ENCODE assay signal across 8 mouse cellular contexts in the genomic region with DNA sequence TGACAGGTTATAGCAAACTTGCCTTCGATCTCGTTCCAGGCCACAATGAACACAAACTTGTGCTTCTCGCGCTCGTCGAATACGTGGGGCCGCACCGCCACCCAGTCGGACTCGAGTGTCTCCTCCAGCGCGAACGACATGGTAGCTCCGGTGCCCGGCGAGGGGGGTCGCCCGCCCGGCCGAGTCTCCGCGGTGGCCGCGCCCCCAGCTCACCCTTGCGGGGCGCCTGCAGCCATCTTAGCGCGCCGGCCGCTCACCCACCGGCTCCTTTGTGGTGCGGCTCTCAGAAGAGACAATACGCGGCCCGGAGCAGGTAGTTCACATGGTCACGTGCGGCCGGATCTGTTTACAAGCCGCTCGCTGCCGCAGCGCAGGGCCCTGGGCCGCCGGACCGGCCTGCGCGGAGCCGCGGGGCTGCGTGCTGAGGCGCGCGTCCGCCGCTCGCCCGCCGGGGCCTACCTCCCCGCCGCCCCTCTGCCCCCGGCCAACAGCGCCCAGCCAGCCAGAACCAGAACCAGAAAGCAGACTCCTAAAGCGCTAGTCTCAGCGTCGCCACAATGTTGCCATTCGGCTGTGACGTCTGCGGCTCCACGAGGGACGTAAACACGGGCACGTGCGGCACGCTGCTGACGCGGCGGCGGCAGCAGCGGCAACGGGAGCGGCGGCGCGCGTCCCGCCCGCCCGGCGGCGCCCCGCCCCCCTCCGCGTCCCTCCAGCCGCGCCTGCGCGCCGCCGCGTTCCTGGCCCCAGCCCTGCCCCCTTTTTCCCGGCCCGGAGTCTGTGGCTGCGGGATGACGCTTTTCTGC. TPM values are rescaled to one million over a fixed set of nuclear protein-coding genes. Genes with fewer than 3 reads are reported as not detected.
DNase-seq lines count a peak whose midpoint lies in the region; ATAC-seq and TF ChIP-seq lines count a peak whose summit lies in the region.

A gene (minus strand): TSS at position 642 of the 806 bp plus-strand sequence.

- H3K4me1 ChIP-seq in MEL (ENCODE audit: control insufficient read depth in 1 of 2, insufficient read depth in 2 of 2, low read length in 2 of 2), result peaks cover 7 to 9% of the 10 kb centered on the region in 2 experiments; a peak in 3 of 4 replicates
- H3K4me1 ChIP-seq in cerebellum, adult 2 months (ENCODE audit: control insufficient read depth, insufficient read depth, low read length), result peaks cover 2% of the 10 kb centered on the region; the same call in 1 of the 2 replicates
- peaks cover 40% of the 10 kb centered on the region for H3K4me1 ChIP-seq in hindbrain, embryonic 10.5 days (replicated peaks)
- H3K4me1 ChIP-seq in lung, postnatal 0 days (ENCODE audit: insufficient read depth, low read depth, low read length), result no peaks in the 10 kb centered on the region; the same call in 1 of the 2 replicates

- no peaks in the 10 kb centered on the region for H3K9me3 ChIP-seq in MEL (replicated peaks; ENCODE audit: insufficient read depth, low read length)
- no peaks in the 10 kb centered on the region for H3K9me3 ChIP-seq in hindbrain, embryonic 10.5 days
- H3K9me3 ChIP-seq in lung, postnatal 0 days (ENCODE audit: low read length), result no peaks in the 10 kb centered on the region

- peaks cover 0 to 14% of the 10 kb centered on the region in 2 experiments; a peak in 2 of 4 replicates for H3K36me3 ChIP-seq in MEL (ENCODE audit: control insufficient read depth in 1 of 2, insufficient read depth in 2 of 2, low read length in 2 of 2)
- H3K36me3 ChIP-seq in hindbrain, embryonic 10.5 days, result peaks cover 10% of the 10 kb centered on the region
- no peaks in the 10 kb centered on the region for H3K36me3 ChIP-seq in lung, postnatal 0 days (ENCODE audit: insufficient read depth, low read length)

- peak within 1 kb of the TSS; percentile 93 for H3K9ac ChIP-seq in MEL (ENCODE audit: control insufficient read depth, low read depth, low read length, poor library complexity, severe bottlenecking)
- peak within 1 kb of the TSS; percentile 86 for H3K9ac ChIP-seq in lung, postnatal 0 days (replicated peaks; ENCODE audit: low read depth)

- H3K27ac ChIP-seq in MEL (ENCODE audit: control insufficient read depth, low read depth, low read length), result peak within 1 kb of the TSS; percentile 76
- peak within 1 kb of the TSS; percentile 97 for H3K27ac ChIP-seq in cerebellum, adult 2 months (ENCODE audit: insufficient read depth, low read length)
- H3K27ac ChIP-seq in hindbrain, embryonic 10.5 days, result peak within 1 kb of the TSS; percentile 96
- peak within 1 kb of the TSS; percentile 98 for H3K27ac ChIP-seq in lung, postnatal 0 days (ENCODE audit: low read length)

- ATAC-seq in lung, postnatal 0 days, result peak; percentile 95

- H3K4me3 ChIP-seq in MEL (ENCODE audit: control insufficient read depth in 1 of 2, insufficient read depth in 1 of 2, low read depth in 2 of 2, low read length in 2 of 2), result peak within 1 kb of the TSS; percentile 62 to 96
- H3K4me3 ChIP-seq in cerebellum, adult 2 months (replicated peaks; ENCODE audit: insufficient read depth, low read depth, low read length), result peak within 1 kb of the TSS; percentile 96
- H3K4me3 ChIP-seq in hindbrain, embryonic 10.5 days, result peak within 1 kb of the TSS; percentile 98
- peak within 1 kb of the TSS; percentile 89 for H3K4me3 ChIP-seq in lung, postnatal 0 days (ENCODE audit: low read depth, low read length)

- TF ChIP-seq EP300 in MEL (IDR thresholded peaks at IDR 0.05; ENCODE audit: low read depth in 1 of 2, low read length in 2 of 2), result no peak
- TF ChIP-seq EP300 in lung, postnatal 0 days (IDR thresholded peaks at IDR 0.05), result no peak

- peak; percentile 58 to 61; a peak in 3 of 4 replicates for TF ChIP-seq POLR2A in MEL (IDR thresholded peaks at IDR 0.05; ENCODE audit: control insufficient read depth in 1 of 2, insufficient read depth in 1 of 2, low read depth in 1 of 2, low read length in 2 of 2, poor library complexity in 1 of 2)
- TF ChIP-seq POLR2A in cerebellum, adult 2 months (IDR thresholded peaks at IDR 0.05; ENCODE audit: borderline replicate concordance, insufficient read depth, low read length), result peak; percentile 73; the same call in 1 of the 2 replicates

- H3K4me2 ChIP-seq in lung, postnatal 0 days (replicated peaks; ENCODE audit: low read depth, low read length), result peak within 1 kb of the TSS; percentile 98

- peak; percentile 87 for DNase-seq in MEL (ENCODE audit: low read depth, low spot score)
- peak; percentile 86 to 90 for DNase-seq in cerebellum, adult 2 months
- peak; percentile 85 for DNase-seq in forelimb bud, embryonic 11.5 days (ENCODE audit: low read depth, low spot score)
- DNase-seq in hindbrain, embryonic 10.5 days (ENCODE audit: low spot score), result peak; percentile 88
- peak; percentile 85 for DNase-seq in layer of hippocampus, adult 9-11 months
- DNase-seq in lung, postnatal 0 days (ENCODE audit: low spot score), result peak; percentile 93
- peak; percentile 78 for DNase-seq in ovary, postnatal 14 days (ENCODE audit: low spot score)
- DNase-seq in thymus, postnatal 14 days, result peak; percentile 85

- WGBS in cerebellum, adult 2 months, result under 1% methylated on average over 102 of the region's 105 CpGs
- WGBS in hindbrain, embryonic 10.5 days, result under 1% methylated on average over 105 of the region's 105 CpGs
- under 1% methylated on average over 80 of the region's 105 CpGs for WGBS in lung, postnatal 0 days

- TF ChIP-seq RAD21 in MEL (IDR thresholded peaks at IDR 0.05; ENCODE audit: low read depth, low read length), result no peak

- TF ChIP-seq CTCF in MEL (IDR thresholded peaks at IDR 0.05 in 2 of 3, conservative IDR thresholded peaks at IDR 0.05 in 1 of 3; ENCODE audit: control insufficient read depth in 1 of 3, insufficient read depth in 1 of 3, low read depth in 2 of 3, low read length in 3 of 3, poor library complexity in 1 of 3, severe bottlenecking in 1 of 3), result no peak
- TF ChIP-seq CTCF in cerebellum, adult 2 months (IDR thresholded peaks at IDR 0.05; ENCODE audit: borderline replicate concordance, insufficient read depth, low read depth, low read length), result no peak
- TF ChIP-seq CTCF in lung, postnatal 0 days (IDR thresholded peaks at IDR 0.05), result no peak

- peaks cover 37% of the 10 kb centered on the region for H3K79me2 ChIP-seq in MEL (ENCODE audit: control insufficient read depth, insufficient read depth, low read length, poor library complexity)

- H3K27me3 ChIP-seq in MEL (ENCODE audit: control insufficient read depth in 1 of 2, insufficient read depth in 2 of 2, low read length in 2 of 2), result no peaks in the 10 kb centered on the region
- H3K27me3 ChIP-seq in cerebellum, adult 2 months (ENCODE audit: control insufficient read depth, insufficient read depth, low read length), result no peaks in the 10 kb centered on the region
- no peaks in the 10 kb centered on the region for H3K27me3 ChIP-seq in hindbrain, embryonic 10.5 days (ENCODE audit: insufficient read depth, poor library complexity, severe bottlenecking)
- no peaks in the 10 kb centered on the region for H3K27me3 ChIP-seq in lung, postnatal 0 days (replicated peaks; ENCODE audit: insufficient read depth, low read length)

TF ChIP-seq in MEL, 35 proteins besides CTCF, POLR2A, EP300 and RAD21 (continues in another document):
- TF ChIP-seq BHLHE40 (IDR thresholded peaks at IDR 0.05; ENCODE audit: borderline replicate concordance, low read depth, low read length) (peak; percentile 98), ZNF384 (IDR thresholded peaks at IDR 0.05; ENCODE audit: low read depth, low read length) (no peak), HCFC1 (IDR thresholded peaks at IDR 0.05; ENCODE audit: low read depth, low read length) (peak; percentile 64), MAX (IDR thresholded peaks at IDR 0.05; ENCODE audit: low read length) (peak; percentile 96), USF2 (IDR thresholded peaks at IDR 0.05; ENCODE audit: borderline replicate concordance in 1 of 2, insufficient read depth in 1 of 2, low read depth in 1 of 2, low read length in 2 of 2) (peak in 1 of 2 experiments; percentile 51; a peak in 1 of 4 replicates), JUND (IDR thresholded peaks at IDR 0.05; ENCODE audit: low read depth, low read length) (no peak), ZKSCAN1 (IDR thresholded peaks at IDR 0.05; ENCODE audit: low read depth, low read length) (no peak), MYC (IDR thresholded peaks at IDR 0.05; ENCODE audit: low read depth, low read length) (0 out of 2 replicates have a peak, but pooled peaks have one; percentile 49), ZMIZ1 (IDR thresholded peaks at IDR 0.05; ENCODE audit: low read depth, low read length) (0 out of 2 replicates have a peak, but pooled peaks have one; percentile 33), GABPA (IDR thresholded peaks at IDR 0.05; ENCODE audit: low read depth, low read length) (no peak), SIN3A (IDR thresholded peaks at IDR 0.05; ENCODE audit: low read length) (peak; percentile 96), SMC3 (IDR thresholded peaks at IDR 0.05; ENCODE audit: low read depth, low read length) (no peak), ETS1 (IDR thresholded peaks at IDR 0.05; ENCODE audit: low read depth, low read length) (peak; percentile 53; the same call in 1 of the 2 replicates), UBTF (IDR thresholded peaks at IDR 0.05; ENCODE audit: borderline replicate concordance, insufficient read depth, low read depth, low read length) (0 out of 2 replicates have a peak, but pooled peaks have one; percentile 73), POLR2AphosphoS2 (IDR thresholded peaks at IDR 0.05; ENCODE audit: low read length) (peak; percentile 52; the same call in 1 of the 2 replicates), CHD1 (IDR thresholded peaks at IDR 0.05; ENCODE audit: low read depth, low read length) (no peak), KAT2A (conservative IDR thresholded peaks at IDR 0.05; ENCODE audit: low read depth, low read length) (no peak), E2F4 (IDR thresholded peaks at IDR 0.05; ENCODE audit: borderline replicate concordance, low read depth, low read length) (no peak), MAZ (IDR thresholded peaks at IDR 0.05; ENCODE audit: low read depth, low read length) (no peak), MXI1 (IDR thresholded peaks at IDR 0.05; ENCODE audit: low read depth, low read length) (peak; percentile 85), ZC3H11A (IDR thresholded peaks at IDR 0.05; ENCODE audit: low read depth, low read length) (no peak), NRF1 (IDR thresholded peaks at IDR 0.05; ENCODE audit: insufficient read depth, low read depth, low read length, poor library complexity, severe bottlenecking) (peak; percentile 76), TBP (IDR thresholded peaks at IDR 0.05; ENCODE audit: low read depth, low read length) (no peak)

RNA-seq across cellular contexts. Expression of the gene that starts here (rescaled TPM):
- 5.5 and 5.9 TPM in 2 replicates for total RNA-seq in MEL (2012; rRNA removed)
- 10 to 100 TPM in 1 of 2 experiments, 1 to 10 TPM in 1; 9.3 to 21.9 TPM for polyA plus RNA-seq in MEL (2012; ENCODE audit: insufficient read depth in 1 of 2, insufficient read length in 2 of 2, low read depth in 1 of 2, low replicate concordance in 2 of 2, missing spikeins in 1 of 2)
- 16.7 and 17.6 TPM in 2 replicates for polyA plus RNA-seq in cerebellum, adult 2 months (2012; rRNA removed)
- 3.9 and 4.0 TPM in 2 replicates for polyA plus RNA-seq in hindbrain, embryonic 10.5 days (2016; fragmentation: Nextera tagmentation; extraction: Ambion mirVana)
- polyA plus RNA-seq in lung, postnatal 0 days (2015; fragmentation: Nextera tagmentation; extraction: Ambion mirVana), result 8.3 and 9.3 TPM in 2 replicates

Comparison
In these comparisons a context has a peak if more than half of its experiments do, and no peak if none do; other contexts are left out.
1. Peak in every context shown above with its lines: DNase-seq, ATAC-seq, H3K4me3 ChIP-seq and H3K27ac ChIP-seq.